Mouse (Mus musculus): ENCODE measurements around the gene Rabepk.
"Not testable (repeated sequence)": the region's sequence is repeated elsewhere in the genome, so short reads cannot be mapped to it uniquely, and the experiment has no call there.

Rabepk gene

GRCm38 (mm10) chr2:34799357-34800256 is at the start of gene Rabepk:
Rabepk (minus strand) TSS chr2:34799912.
- DNase-seq (ENCODE audit: low read depth in 2 of 2, low spot score in 2 of 2): peak; percentile 73 to 79

GRCm38 (mm10) chr2:34847702-34848101 is 48.0 kb upstream of the Rabepk start:
- DNase-seq (ENCODE audit: low read depth in 2 of 2, low spot score in 2 of 2): no peak

- no peak for DNase-seq (ENCODE audit: low read depth in 2 of 2, low spot score in 2 of 2)
These were observed 43.7 kb upstream of the Rabepk start for GRCm38 (mm10) chr2:34843211-34843939.

- no peak for DNase-seq (ENCODE audit: low read depth in 2 of 2, low spot score in 2 of 2)
These were observed 42.0 kb upstream of the Rabepk start for GRCm38 (mm10) chr2:34841706-34842105.

GRCm38 (mm10) chr2:34840143-34840542 is 40.4 kb upstream of the Rabepk start:
- DNase-seq (ENCODE audit: low read depth in 2 of 2, low spot score in 2 of 2): not testable (repeated sequence)

- DNase-seq (ENCODE audit: low read depth in 2 of 2, low spot score in 2 of 2): no peak
These were observed 36.0 kb upstream of the Rabepk start for GRCm38 (mm10) chr2:34835669-34836068.

GRCm38 (mm10) chr2:34833624-34834023 is 33.9 kb upstream of the Rabepk start:
- no peak for DNase-seq (ENCODE audit: low read depth in 2 of 2, low spot score in 2 of 2)

GRCm38 (mm10) chr2:34832766-34833457 is 33.2 kb upstream of the Rabepk start, which contains the start of gene Gm34653:
Gm34653 (plus strand) TSS chr2:34833007.
- not testable (repeated sequence) for DNase-seq (ENCODE audit: low read depth in 2 of 2, low spot score in 2 of 2)

GRCm38 (mm10) chr2:34830066-34830465 is 30.4 kb upstream of the Rabepk start:
- not testable (repeated sequence) for DNase-seq (ENCODE audit: low read depth in 2 of 2, low spot score in 2 of 2)

- no peak for DNase-seq (ENCODE audit: low read depth in 2 of 2, low spot score in 2 of 2)
These were observed 28.3 kb upstream of the Rabepk start for GRCm38 (mm10) chr2:34828026-34828425.

GRCm38 (mm10) chr2:34827591-34827990 is 27.9 kb upstream of the Rabepk start:
- no peak for DNase-seq (ENCODE audit: low read depth in 2 of 2, low spot score in 2 of 2)

GRCm38 (mm10) chr2:34826460-34827231 is 26.9 kb upstream of the Rabepk start:
- DNase-seq (ENCODE audit: low read depth in 2 of 2, low spot score in 2 of 2): peak; percentile 2 to 5

GRCm38 (mm10) chr2:34825827-34826459 is 26.2 kb upstream of the Rabepk start, which contains the start of gene Fbxw2:
Fbxw2 (minus strand) TSS chr2:34826311.
- peak; percentile 70 to 77 for DNase-seq (ENCODE audit: low read depth in 2 of 2, low spot score in 2 of 2)

- DNase-seq (ENCODE audit: low read depth in 2 of 2, low spot score in 2 of 2): no peak
These were observed 18.8 kb upstream of the Rabepk start for GRCm38 (mm10) chr2:34818492-34818891.

GRCm38 (mm10) chr2:34815893-34816292 is 16.2 kb upstream of the Rabepk start:
- not testable (repeated sequence) for DNase-seq (ENCODE audit: low read depth in 2 of 2, low spot score in 2 of 2)

GRCm38 (mm10) chr2:34812706-34813105 is 13.0 kb upstream of the Rabepk start:
- DNase-seq (ENCODE audit: low read depth in 2 of 2, low spot score in 2 of 2): no peak

- no peak for DNase-seq (ENCODE audit: low read depth in 2 of 2, low spot score in 2 of 2)
These were observed 11.1 kb upstream of the Rabepk start for GRCm38 (mm10) chr2:34810775-34811174.

GRCm38 (mm10) chr2:34809568-34809967 is 9.9 kb upstream of the Rabepk start:
- no peak for DNase-seq (ENCODE audit: low read depth in 2 of 2, low spot score in 2 of 2)

GRCm38 (mm10) chr2:34808057-34808456 is 8.3 kb upstream of the Rabepk start:
- DNase-seq (ENCODE audit: low read depth in 2 of 2, low spot score in 2 of 2): no peak

- DNase-seq (ENCODE audit: low read depth in 2 of 2, low spot score in 2 of 2): no peak
These were observed 5.7 kb upstream of the Rabepk start for GRCm38 (mm10) chr2:34805364-34805950.

All from CD8-positive naive resting alpha-beta T cell, adult 2 months (primary cell).